Mouse (Mus musculus) liver, embryonic 16.5 days (tissue): ENCODE data around the gene Mtg1. TPM values are rescaled to one million over a fixed set of nuclear protein-coding genes. Genes with fewer than 3 reads are reported as not detected.

Source experiments
- ATAC-seq: fragments of 200-750 bp; cut with Nextera tagmentation; 2 replicates; pipeline ENCODE4 v1.8.0; 2017; ENCODE audit warnings: low read depth, mild to moderate bottlenecking, moderate number of reproducible peaks, moderate library complexity
- H3K27ac ChIP-seq: fragments of 300-500 bp; sonication (generic); 2 replicates; pipeline ENCODE4 v1.5.1; 2014; ENCODE audit warnings: mild to moderate bottlenecking, low read length
- H3K27me3 ChIP-seq: fragments of 300-500 bp; sonication (generic); 2 replicates; pipeline ENCODE4 v1.6.1; 2014; ENCODE audit warnings: low read depth, low read length, mixed read lengths; ENCODE audit not compliant: control insufficient read depth, insufficient read depth
- H3K36me3 ChIP-seq: fragments of 300-500 bp; sonication (generic); 2 replicates; pipeline ENCODE4 v1.6.1; 2014; ENCODE audit warnings: mild to moderate bottlenecking; ENCODE audit not compliant: control insufficient read depth, insufficient read depth
- H3K4me1 ChIP-seq: fragments of 300-500 bp; sonication (generic); 2 replicates; pipeline ENCODE4 v1.6.1; 2014; ENCODE audit warnings: low read depth, low read length, mixed read lengths; ENCODE audit not compliant: control insufficient read depth
- H3K4me2 ChIP-seq: fragments of 300-500 bp; sonication (generic); 2 replicates; pipeline ENCODE4 v1.6.1; 2014; ENCODE audit warnings: low read depth, low read length, mixed read lengths
- H3K4me3 ChIP-seq: fragments of 300-500 bp; sonication (generic); 2 replicates; pipeline ENCODE4 v1.5.1; 2014; ENCODE audit warnings: low read depth, mild to moderate bottlenecking, low read length
- H3K9ac ChIP-seq: fragments of 300-500 bp; sonication (generic); 2 replicates; pipeline ENCODE4 v1.6.1; 2014; ENCODE audit warnings: low read depth, low read length
- H3K9me3 ChIP-seq: fragments of 300-500 bp; sonication (generic); replicated peaks from 2 replicates; pipeline ENCODE4 v1.6.1; 2016; ENCODE audit warnings: low read length; ENCODE audit not compliant: control insufficient read depth
- WGBS: fragments of 180-500 bp; shearing (Covaris S2); extraction: QIAGEN DNeasy Blood & Tissue Kit; methylation state at CpG from one replicate; pipeline ENCODE4 v1.1.7; 2014; ENCODE audit not compliant: insufficient replicate concordance; 5-methylcytosine and 5-hydroxymethylcytosine counted together
- polyA plus RNA-seq: library from polyadenylated mRNA; unstranded; fragments of >200 nt; fragmentation: Nextera tagmentation; extraction: Ambion mirVana; gene quantifications from 2 replicates; pipeline ENCODE4 v1.2.1, GENCODE M21; 2015

The Mtg1 gene
- 13.0 and 13.1 TPM in 2 replicates for polyA plus RNA-seq

DNA sequence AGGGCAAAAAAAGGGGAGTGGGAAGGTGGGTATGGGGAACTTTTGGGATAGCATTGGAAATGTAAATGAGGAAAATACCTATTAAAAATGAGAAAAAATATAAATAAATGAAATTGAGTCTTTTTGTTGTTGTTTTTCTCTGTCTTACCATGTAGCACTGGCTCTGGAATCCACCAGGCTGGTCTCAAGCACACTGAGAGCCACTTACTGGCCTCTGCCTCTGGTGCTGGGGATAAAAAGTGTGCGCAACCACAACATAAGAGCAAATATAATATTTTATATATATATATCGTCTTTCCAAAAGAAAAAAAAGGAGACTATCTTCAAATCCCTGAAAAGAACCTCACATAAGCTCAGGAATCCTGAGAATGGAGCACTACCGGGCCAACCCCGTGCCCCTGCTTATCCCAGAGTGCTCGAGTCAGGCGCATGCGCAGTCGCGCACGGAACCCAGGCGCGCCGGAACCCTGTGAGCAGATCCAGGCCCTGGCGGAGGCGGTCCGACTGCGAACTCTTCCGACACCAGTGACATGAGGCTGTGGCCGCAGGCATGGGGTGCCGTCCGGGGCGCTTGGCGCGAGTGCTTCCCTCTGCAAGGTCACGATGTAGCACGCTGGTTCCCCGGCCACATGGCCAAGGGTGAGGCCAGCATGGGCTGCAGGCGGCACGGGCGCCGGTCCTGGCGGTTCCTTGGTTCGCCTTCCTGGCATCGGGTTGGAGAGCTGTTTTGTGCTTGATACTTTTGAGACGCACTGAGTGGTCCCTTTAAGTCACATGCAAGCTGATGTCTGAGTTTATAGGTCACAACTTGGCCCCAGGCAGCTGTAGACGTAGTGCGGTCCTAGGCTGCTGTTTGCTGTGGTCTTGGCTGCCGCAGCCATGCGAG is at the start of gene Mtg1:
Gene Mtg1, plus strand, starts transcription at position 430 of the 886 bp plus-strand sequence.
- Histone ChIP-seq H3K4me3 (peak within 1 kb of the TSS; percentile 91), H3K27me3 (no peaks in the 10 kb centered on the region), H3K9me3 (no peaks in the 10 kb centered on the region), H3K9ac (peak within 1 kb of the TSS; percentile 90), H3K36me3 (no peaks in the 10 kb centered on the region), H3K4me2 (peak within 1 kb of the TSS; percentile 92), H3K27ac (peak within 1 kb of the TSS; percentile 79), H3K4me1 (peaks cover 8% of the 10 kb centered on the region)
- 2% methylated on average over 39 of the region's 39 CpGs for WGBS
- ATAC-seq, result peak; percentile 98

DNA sequence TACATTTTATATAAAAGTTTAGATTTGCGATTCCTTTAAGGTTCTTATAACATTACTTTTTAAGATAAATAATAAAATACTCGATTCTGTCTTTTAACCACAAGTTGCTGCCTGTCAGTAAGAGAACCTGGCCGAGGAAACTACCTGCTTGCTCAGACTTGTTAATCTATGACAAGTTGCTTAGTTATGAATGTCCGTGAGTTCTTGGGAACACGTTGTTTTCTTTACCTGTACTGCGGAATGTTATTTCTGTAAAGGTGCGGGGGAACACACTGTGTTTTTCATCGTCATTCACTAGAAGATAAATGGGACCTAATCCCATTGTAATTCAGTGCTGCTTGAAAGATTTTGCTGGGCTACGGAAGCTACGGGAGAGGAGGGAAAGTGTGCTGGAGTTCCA is 46.8 kb upstream of the Mtg1 start:
- Histone ChIP-seq H3K9me3 (no peaks in the 10 kb centered on the region), H3K4me2 (no peak overlapping the region), H3K36me3 (no peaks in the 10 kb centered on the region), H3K9ac (no peak overlapping the region), H3K27ac (no peak overlapping the region), H3K4me1 (no peaks in the 10 kb centered on the region), H3K4me3 (no peak overlapping the region), H3K27me3 (no peaks in the 10 kb centered on the region)
- WGBS, result 72% methylated on average over 10 of the region's 10 CpGs
- no peak for ATAC-seq

DNA sequence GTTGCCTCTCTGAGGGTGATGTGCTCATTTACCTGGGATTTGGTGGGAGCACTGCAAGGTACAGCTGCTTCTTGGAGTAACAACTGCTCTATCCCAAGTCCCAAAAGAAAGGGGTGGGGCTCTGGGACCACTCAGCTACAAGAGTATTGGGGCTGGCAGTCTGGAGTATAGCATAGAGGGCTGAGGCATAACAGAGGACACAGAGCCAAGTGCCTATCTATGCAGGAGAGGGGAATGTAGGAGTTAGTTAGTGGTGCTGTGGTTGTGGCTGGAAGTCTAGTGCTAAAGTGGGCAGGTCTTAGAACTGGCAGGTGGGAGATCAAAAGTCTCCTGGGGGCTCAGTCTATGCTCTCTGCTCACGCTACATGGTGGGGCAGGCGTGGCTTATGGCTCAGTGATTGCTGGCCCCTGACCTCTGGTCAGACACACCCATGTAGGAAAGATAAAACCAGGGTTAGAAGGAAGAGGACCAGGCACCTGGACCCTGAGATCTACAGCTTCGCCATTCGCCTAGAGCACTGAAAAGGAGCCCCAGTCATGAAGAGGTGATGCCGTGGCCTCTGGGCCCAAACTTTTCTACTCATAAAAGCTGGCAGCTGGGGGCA is 44.3 kb upstream of the Mtg1 start, which contains the start of gene Prap1:
Gene Prap1, plus strand, starts transcription at position 472 of the 605 bp plus-strand sequence.
- no peak within 1 kb of the TSS for H3K4me3 ChIP-seq
- H3K4me2 ChIP-seq, result no peak within 1 kb of the TSS
- H3K27ac ChIP-seq, result no peak within 1 kb of the TSS
- ATAC-seq, result no peak
- no peaks in the 10 kb centered on the region for H3K9me3 ChIP-seq
- H3K36me3 ChIP-seq, result no peaks in the 10 kb centered on the region
- no peaks in the 10 kb centered on the region for H3K27me3 ChIP-seq
- no peak within 1 kb of the TSS for H3K9ac ChIP-seq
- WGBS, result 53% methylated on average over 5 of the region's 5 CpGs
- H3K4me1 ChIP-seq, result no peaks in the 10 kb centered on the region

DNA sequence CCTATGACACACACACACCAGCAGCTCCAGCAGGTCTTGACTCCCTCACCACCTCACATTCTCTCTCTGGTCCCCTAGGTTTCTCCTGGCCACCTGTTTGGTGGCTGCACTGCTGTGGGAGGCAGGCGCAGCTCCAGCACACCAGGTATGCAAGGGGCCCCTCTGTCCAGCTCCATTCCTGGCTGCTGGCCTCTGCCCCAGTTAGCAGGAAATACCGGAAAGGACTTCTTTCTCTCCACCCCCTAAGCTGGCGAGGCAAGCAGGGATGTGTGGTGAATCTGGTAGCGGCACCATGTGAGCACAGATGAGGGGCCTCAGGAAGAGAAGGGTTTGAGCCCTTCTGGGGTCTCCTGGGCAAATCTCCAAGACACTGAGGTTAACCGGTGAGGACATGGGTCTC is 42.4 kb upstream of the Mtg1 start:
- Histone ChIP-seq H3K27me3 (no peaks in the 10 kb centered on the region), H3K27ac (no peak overlapping the region), H3K9me3 (no peaks in the 10 kb centered on the region), H3K4me3 (no peak overlapping the region), H3K9ac (no peak overlapping the region), H3K4me2 (no peak overlapping the region), H3K4me1 (no peaks in the 10 kb centered on the region), H3K36me3 (no peaks in the 10 kb centered on the region)
- 47% methylated on average over 5 of the region's 5 CpGs for WGBS
- ATAC-seq, result no peak

DNA sequence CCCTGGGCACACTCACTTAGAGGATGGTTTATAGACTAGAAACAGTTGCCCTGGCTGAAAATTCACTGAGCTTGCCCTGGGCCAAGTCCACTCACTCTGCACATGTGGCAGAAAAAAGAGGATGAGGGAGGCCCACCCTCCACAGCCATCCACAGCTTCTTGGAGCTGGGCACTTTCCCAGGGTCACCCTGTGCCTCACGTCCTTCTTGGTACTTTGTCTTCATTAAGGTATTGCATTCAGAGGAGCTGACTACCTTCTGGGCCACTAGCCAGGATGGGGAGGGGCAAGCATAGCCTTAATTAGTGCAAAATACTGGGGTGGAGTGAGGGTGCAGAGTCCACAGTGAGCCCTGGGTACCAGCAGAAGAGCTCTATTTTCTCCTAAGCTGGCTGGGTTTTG is 41.8 kb upstream of the Mtg1 start:
- Histone ChIP-seq H3K27me3 (no peaks in the 10 kb centered on the region), H3K4me2 (no peak overlapping the region), H3K9ac (no peak overlapping the region), H3K4me1 (no peaks in the 10 kb centered on the region), H3K27ac (no peak overlapping the region), H3K36me3 (no peaks in the 10 kb centered on the region), H3K4me3 (no peak overlapping the region), H3K9me3 (no peaks in the 10 kb centered on the region)
- no peak for ATAC-seq
- 50% methylated on average over 1 of the region's 1 CpGs for WGBS

DNA sequence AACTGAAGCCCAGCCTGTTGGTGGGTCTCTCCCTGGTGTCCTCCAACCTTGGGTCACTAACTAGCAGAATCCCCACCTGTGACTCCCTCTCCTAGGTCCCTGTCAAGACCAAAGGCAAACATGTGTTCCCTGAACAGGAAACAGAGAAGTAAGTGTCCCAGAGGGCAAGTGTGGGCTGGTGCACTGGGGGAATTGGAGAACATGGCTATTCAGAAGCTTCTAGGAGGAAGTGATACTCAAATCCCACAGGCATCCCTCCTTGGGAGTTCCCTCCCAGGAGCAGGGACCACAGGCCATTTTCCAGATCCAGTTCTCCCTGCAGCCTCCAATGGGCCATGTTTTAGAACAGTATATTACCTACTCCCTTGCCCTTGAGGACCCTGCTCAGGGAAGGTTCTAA is 41.3 kb upstream of the Mtg1 start:
- Histone ChIP-seq H3K27ac (no peak overlapping the region), H3K36me3 (no peaks in the 10 kb centered on the region), H3K27me3 (no peaks in the 10 kb centered on the region), H3K4me3 (no peak overlapping the region), H3K4me1 (no peaks in the 10 kb centered on the region), H3K9ac (no peak overlapping the region), H3K9me3 (no peaks in the 10 kb centered on the region), H3K4me2 (no peak overlapping the region)
- no peak for ATAC-seq

GRCm38 (mm10) chr7:140098466-140098865 is 38.9 kb upstream of the Mtg1 start:
- no peak overlapping the region for H3K9ac ChIP-seq
- WGBS, result 40% methylated on average over 1 of the region's 1 CpGs
- no peaks in the 10 kb centered on the region for H3K9me3 ChIP-seq
- H3K27me3 ChIP-seq, result no peaks in the 10 kb centered on the region
- peaks cover 2% of the 10 kb centered on the region for H3K4me1 ChIP-seq
- no peak overlapping the region for H3K4me2 ChIP-seq
- H3K4me3 ChIP-seq, result no peak overlapping the region
- no peak overlapping the region for H3K27ac ChIP-seq
- ATAC-seq, result no peak
- H3K36me3 ChIP-seq, result no peaks in the 10 kb centered on the region

- no peak for ATAC-seq
- peaks cover 2% of the 10 kb centered on the region for H3K4me1 ChIP-seq
- H3K4me2 ChIP-seq, result peak overlapping the region; percentile 76
- no peaks in the 10 kb centered on the region for H3K27me3 ChIP-seq
- H3K4me3 ChIP-seq, result no peak overlapping the region
- no peak overlapping the region for H3K27ac ChIP-seq
- WGBS, result 74% methylated on average over 10 of the region's 10 CpGs
- no peaks in the 10 kb centered on the region for H3K36me3 ChIP-seq
- no peak overlapping the region for H3K9ac ChIP-seq
- no peaks in the 10 kb centered on the region for H3K9me3 ChIP-seq
Observed at GRCm38 (mm10) chr7:140101498-140101897, 35.9 kb upstream of the Mtg1 start.
